Mouse (Mus musculus) myocyte (in vitro differentiated cells): ENCODE measurements around the gene Gm20696.

ENCODE experiments used
- E2F4 ChIP-seq: IDR thresholded peaks from one replicate; pipeline ENCODE4 v1.6.1; 2011; ENCODE audit warnings: mild to moderate bottlenecking, control low read depth, moderate library complexity; ENCODE audit not compliant: insufficient read depth
- MAX ChIP-seq: IDR thresholded peaks from one replicate; pipeline ENCODE4 v1.6.1; 2011; ENCODE audit warnings: low read depth, mild to moderate bottlenecking, control low read depth
- MYOD1 ChIP-seq, 3 experiments: IDR thresholded peaks; one replicate each; pipeline ENCODE4 v1.6.1; 2011; ENCODE audit warnings: control low read depth in 2 of 3, low read depth in 2 of 3, mild to moderate bottlenecking in 2 of 3, moderate library complexity in 1 of 3; ENCODE audit not compliant: insufficient read length in 2 of 3, control insufficient read depth in 1 of 3
- MYOG ChIP-seq, 3 experiments: IDR thresholded peaks; one replicate each; pipeline ENCODE4 v1.6.1; 2011; ENCODE audit warnings: control low read depth in 2 of 3, low read depth in 2 of 3, mild to moderate bottlenecking in 2 of 3; ENCODE audit not compliant: insufficient read length in 2 of 3, control insufficient read depth in 1 of 3, insufficient read depth in 1 of 3
- POLR2A ChIP-seq: IDR thresholded peaks from one replicate; pipeline ENCODE4 v1.6.1; 2011; ENCODE audit warnings: low read depth, mild to moderate bottlenecking, control low read depth, moderate library complexity; ENCODE audit not compliant: insufficient read length
- POLR2AphosphoS2 ChIP-seq: IDR thresholded peaks from one replicate; pipeline ENCODE4 v1.6.1; 2011; ENCODE audit warnings: low read depth, control low read depth; ENCODE audit not compliant: insufficient read length
- TCF3 ChIP-seq: IDR thresholded peaks from one replicate; pipeline ENCODE4 v1.6.1; 2011; ENCODE audit warnings: low read depth, control low read depth; ENCODE audit not compliant: insufficient read length
- USF1 ChIP-seq: IDR thresholded peaks from one replicate; pipeline ENCODE4 v1.6.1; 2011; ENCODE audit warnings: low read depth, mild to moderate bottlenecking, control low read depth, moderate library complexity

DNA sequence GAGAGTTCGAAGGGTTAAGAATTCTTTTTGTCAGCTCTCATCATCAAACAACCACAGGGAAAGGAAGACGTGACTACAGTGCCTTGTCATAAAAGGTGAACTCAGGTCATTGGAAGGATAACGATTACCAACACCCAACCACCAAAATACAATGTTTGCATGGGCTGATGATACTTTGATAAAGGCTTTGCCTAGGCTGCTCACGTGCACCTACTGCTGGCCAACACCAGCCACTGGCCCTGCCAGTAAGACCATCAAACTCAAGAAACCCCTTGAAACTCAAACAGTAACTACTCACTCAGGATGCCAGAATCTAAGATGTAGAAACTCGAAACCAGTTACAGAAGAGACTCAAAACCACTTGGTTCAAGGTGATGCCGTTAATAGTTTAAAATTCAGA is 159.8 kb downstream of the Gm20696 start:
- TF ChIP-seq POLR2A (no peak), USF1 (no peak), POLR2AphosphoS2 (no peak), MYOG (IDR thresholded peaks at IDR 0.05; ENCODE audit: control insufficient read depth in 1 of 3, insufficient read depth in 1 of 3, insufficient read length in 2 of 3, low read depth in 2 of 3) (no peak), TCF3 (no peak), E2F4 (no peak), MYOD1 (IDR thresholded peaks at IDR 0.05; ENCODE audit: control insufficient read depth in 1 of 3, insufficient read length in 2 of 3, low read depth in 2 of 3) (no peak), MAX (no peak)
